Mouse (Mus musculus) CH12.LX (cell line): ENCODE data around the gene Nr2f2.

Source experiments
- EP300 ChIP-seq: IDR thresholded peaks from 2 replicates; pipeline ENCODE4 v1.6.1; 2011; ENCODE audit warnings: low read length, improper control_type of control experiment
- ETS1 ChIP-seq: conservative IDR thresholded peaks from 2 replicates; pipeline ENCODE4 v1.6.1; 2012; ENCODE audit warnings: low read depth, mild to moderate bottlenecking, inconsistent platforms, low read length, improper control_type of control experiment, moderate library complexity
- GABPA ChIP-seq: IDR thresholded peaks from 2 replicates; pipeline ENCODE4 v1.6.1; 2012; ENCODE audit warnings: low read depth, low read length, improper control_type of control experiment, inconsistent platforms; ENCODE audit not compliant: insufficient replicate concordance
- IRF4 ChIP-seq: IDR thresholded peaks from 2 replicates; pipeline ENCODE4 v1.6.1; 2014; ENCODE audit warnings: low read depth, mild to moderate bottlenecking, inconsistent platforms, low read length, improper control_type of control experiment
- NELFE ChIP-seq: IDR thresholded peaks from 2 replicates; pipeline ENCODE4 v1.6.1; 2011; ENCODE audit warnings: low read depth, low read length, improper control_type of control experiment
- POLR2A ChIP-seq: IDR thresholded peaks from 2 replicates; pipeline ENCODE4 v1.6.1; 2011; ENCODE audit warnings: low read depth, mild to moderate bottlenecking, improper control_type of control experiment, low read length
- POLR2AphosphoS2 ChIP-seq: IDR thresholded peaks from 2 replicates; pipeline ENCODE4 v1.6.1; 2011; ENCODE audit warnings: low read depth, low read length, improper control_type of control experiment
- TBP ChIP-seq: conservative IDR thresholded peaks from 2 replicates; pipeline ENCODE4 v1.6.1; 2011; ENCODE audit warnings: low read depth, low read length, improper control_type of control experiment
- TCF12 ChIP-seq: IDR thresholded peaks from 2 replicates; pipeline ENCODE4 v1.6.1; 2014; ENCODE audit warnings: low read depth, mild to moderate bottlenecking, inconsistent platforms, low read length, improper control_type of control experiment
- USF1 ChIP-seq: IDR thresholded peaks from 2 replicates; pipeline ENCODE4 v1.6.1; 2014; ENCODE audit warnings: low read depth, mild to moderate bottlenecking, inconsistent platforms, low read length, improper control_type of control experiment

- TF ChIP-seq ETS1 (no peak), POLR2A (no peak), GABPA (no peak), IRF4 (no peak), NELFE (no peak), POLR2AphosphoS2 (no peak), EP300 (no peak), USF1 (no peak), TBP (no peak), TCF12 (no peak)
Measured at GRCm38 (mm10) chr7:70380943-70381342, 14.4 kb upstream of the Nr2f2 start.
